In genomic region chr8:46865428-46865827, GRCm38 (mm10) we compare ENCODE assay signal across 27 mouse cellular contexts.
"Had no signal": no experiment of that assay in that cellular context is flagged by ENCODE, and none has a peak within 500 bp of the region (broad histone marks: within the 10 kb centered on the region; RNA-seq: fewer than 3 reads in every experiment).

No protein-coding gene starts in this region.

- H3K36me3 ChIP-seq: heart, embryonic 13.5 days; heart, embryonic 15.5 days; hindbrain, embryonic 12.5 days; intestine, embryonic 15.5 days; limb, embryonic 13.5 days; limb, embryonic 15.5 days; liver, embryonic 12.5 days had no signal

- H3K9me3 ChIP-seq: heart, embryonic 13.5 days; heart, embryonic 15.5 days; hindbrain, embryonic 12.5 days; intestine, embryonic 15.5 days; limb, embryonic 13.5 days; limb, embryonic 15.5 days; liver, embryonic 12.5 days had no signal

- DNase-seq: gastrocnemius, postnatal 14 days; gastrocnemius, postnatal 36 days; heart, adult 18-20 months; heart, postnatal 14 days; heart, postnatal 36 days; kidney, adult 18-20 months; kidney, adult 8-10 months; kidney, postnatal 10 days; kidney, postnatal 25 days; kidney, postnatal 4 days; layer of hippocampus, adult 9-11 months; layer of hippocampus, postnatal 36 days; left cerebral cortex, postnatal 4 days had no signal

- H3K27me3 ChIP-seq: heart, embryonic 13.5 days; heart, embryonic 15.5 days; hindbrain, embryonic 12.5 days; intestine, embryonic 15.5 days; limb, embryonic 13.5 days; limb, embryonic 15.5 days; liver, embryonic 12.5 days had no signal

- H3K4me3 ChIP-seq: heart, embryonic 13.5 days; heart, embryonic 15.5 days; hindbrain, embryonic 12.5 days; intestine, embryonic 15.5 days; layer of hippocampus, adult 2 months; limb, embryonic 13.5 days; limb, embryonic 15.5 days; liver, embryonic 12.5 days had no signal

- ATAC-seq: hindbrain, embryonic 16.5 days; inflammation-experienced regulatory T-cells, adult 6 months; intestine, embryonic 15.5 days; intestine, postnatal 0 days; liver, embryonic 12.5 days had no signal

- H3K9ac ChIP-seq: heart, embryonic 13.5 days; heart, embryonic 15.5 days; hindbrain, embryonic 12.5 days; hindbrain, embryonic 14.5 days; intestine, embryonic 15.5 days; limb, embryonic 13.5 days; limb, embryonic 15.5 days; liver, embryonic 12.5 days; liver, embryonic 14.5 days had no signal

- H3K27ac ChIP-seq: heart, embryonic 13.5 days; heart, embryonic 15.5 days; hindbrain, embryonic 12.5 days; hindbrain, embryonic 14.5 days; intestine, embryonic 15.5 days; layer of hippocampus, adult 2 months; limb, embryonic 13.5 days; limb, embryonic 15.5 days; liver, embryonic 12.5 days; liver, embryonic 14.5 days had no signal

- H3K4me2 ChIP-seq: heart, embryonic 11.5 days; heart, embryonic 13.5 days; heart, embryonic 15.5 days; hindbrain, embryonic 12.5 days; hindbrain, embryonic 14.5 days; intestine, embryonic 15.5 days; limb, embryonic 13.5 days; limb, embryonic 15.5 days; liver, embryonic 12.5 days had no signal

- H3K4me1 ChIP-seq: hindbrain, embryonic 12.5 days had no signal
